Mouse (Mus musculus) CH12.LX (cell line): ENCODE measurements around the gene Slc6a4. TPM values are rescaled to one million over a fixed set of nuclear protein-coding genes. Genes with fewer than 3 reads are reported as not detected.

Source experiments
- DNase-seq: peaks from one replicate; pipeline ENCODE4 v3.0.0-alpha.2; 2013; ENCODE audit errors: extremely low read depth
- H3K27ac ChIP-seq: 2 replicates; pipeline ENCODE4 v1.5.1; 2012; ENCODE audit warnings: low read depth, mild to moderate bottlenecking, control low read depth, moderate library complexity; ENCODE audit not compliant: insufficient read depth
- H3K27me3 ChIP-seq: replicated peaks from 2 replicates; pipeline ENCODE3; 2012; ENCODE audit warnings: inconsistent platforms
- H3K36me3 ChIP-seq, 2 experiments: replicated peaks in 1 of 2; 2 replicates each; pipeline versions ENCODE3 to v1.6.1; 2012; ENCODE audit warnings: inconsistent platforms in 1 of 2, low read length in 1 of 2, mild to moderate bottlenecking in 1 of 2, mixed read lengths in 1 of 2, moderate library complexity in 1 of 2; ENCODE audit not compliant: control insufficient read depth in 1 of 2, insufficient read depth in 1 of 2
- H3K4me1 ChIP-seq, 2 experiments: 2 replicates each; pipeline ENCODE4 v1.6.1; 2012; ENCODE audit warnings: inconsistent platforms in 1 of 2, moderate library complexity in 1 of 2; ENCODE audit not compliant: insufficient read depth in 2 of 2, control insufficient read depth in 1 of 2
- H3K4me2 ChIP-seq: 2 replicates; pipeline ENCODE4 v1.6.1; 2012; ENCODE audit warnings: low read depth, mild to moderate bottlenecking, control low read depth; ENCODE audit not compliant: poor library complexity, insufficient read depth, severe bottlenecking
- H3K4me3 ChIP-seq, 3 experiments: fragments of 150-350 bp in 1 of 3; sonication (generic) in 1 of 3; replicated peaks in 1 of 3; 2 replicates each; pipeline versions ENCODE3 to v1.5.1; 2011 to 2012; ENCODE audit warnings: low read depth in 2 of 3, low read length in 2 of 3, mild to moderate bottlenecking in 2 of 3, moderate library complexity in 2 of 3, control low read depth in 1 of 3, improper control_type of control experiment in 1 of 3, inconsistent platforms in 1 of 3, mixed read lengths in 1 of 3; ENCODE audit not compliant: poor library complexity in 1 of 3
- H3K79me2 ChIP-seq: replicated peaks from 2 replicates; pipeline ENCODE4 v1.6.1; 2012; ENCODE audit warnings: mild to moderate bottlenecking, moderate library complexity; ENCODE audit not compliant: control insufficient read depth, poor library complexity, insufficient read depth, severe bottlenecking; ENCODE audit errors: extremely low read depth
- H3K9ac ChIP-seq: 2 replicates; pipeline ENCODE4 v1.6.1; 2012; ENCODE audit warnings: low read depth, mild to moderate bottlenecking, control low read depth, moderate library complexity; ENCODE audit not compliant: insufficient read depth
- H3K9me3 ChIP-seq: replicated peaks from 2 replicates; pipeline ENCODE3; 2012; ENCODE audit warnings: low read length, inconsistent platforms, mixed read lengths
- BHLHE40 ChIP-seq: IDR thresholded peaks from 2 replicates; pipeline ENCODE4 v1.6.1; 2011; ENCODE audit warnings: mild to moderate bottlenecking, low read depth, low read length, improper control_type of control experiment
- CHD2 ChIP-seq: IDR thresholded peaks from 2 replicates; pipeline ENCODE4 v1.6.1; 2011; ENCODE audit warnings: low read length, improper control_type of control experiment
- E2F4 ChIP-seq: IDR thresholded peaks from 2 replicates; pipeline ENCODE4 v1.6.1; 2011; ENCODE audit warnings: low read depth, low read length, improper control_type of control experiment; ENCODE audit not compliant: insufficient replicate concordance
- ELF1 ChIP-seq: IDR thresholded peaks from 2 replicates; pipeline ENCODE4 v1.6.1; 2014; ENCODE audit warnings: low read depth, mild to moderate bottlenecking, inconsistent platforms, low read length, improper control_type of control experiment
- EP300 ChIP-seq: IDR thresholded peaks from 2 replicates; pipeline ENCODE4 v1.6.1; 2011; ENCODE audit warnings: low read length, improper control_type of control experiment
- ETS1 ChIP-seq: conservative IDR thresholded peaks from 2 replicates; pipeline ENCODE4 v1.6.1; 2012; ENCODE audit warnings: low read depth, mild to moderate bottlenecking, inconsistent platforms, low read length, improper control_type of control experiment, moderate library complexity
- IRF4 ChIP-seq: IDR thresholded peaks from 2 replicates; pipeline ENCODE4 v1.6.1; 2014; ENCODE audit warnings: low read depth, mild to moderate bottlenecking, inconsistent platforms, low read length, improper control_type of control experiment
- JUN ChIP-seq: IDR thresholded peaks from 2 replicates; pipeline ENCODE4 v1.6.1; 2011; ENCODE audit warnings: low read depth, mild to moderate bottlenecking, low read length, improper control_type of control experiment, moderate library complexity; ENCODE audit not compliant: insufficient read depth
- JUND ChIP-seq: conservative IDR thresholded peaks from 2 replicates; pipeline ENCODE4 v1.6.1; 2011; ENCODE audit warnings: low read depth, low read length, improper control_type of control experiment
- MAFK ChIP-seq: IDR thresholded peaks from 2 replicates; pipeline ENCODE4 v1.6.1; 2011; ENCODE audit warnings: low read length, improper control_type of control experiment; ENCODE audit not compliant: insufficient replicate concordance
- MAX ChIP-seq: IDR thresholded peaks from 2 replicates; pipeline ENCODE4 v1.6.1; 2011; ENCODE audit warnings: low read length, improper control_type of control experiment
- MAZ ChIP-seq: IDR thresholded peaks from 2 replicates; pipeline ENCODE4 v1.6.1; 2012; ENCODE audit warnings: low read depth, mild to moderate bottlenecking, inconsistent platforms, low read length, improper control_type of control experiment, moderate library complexity
- MEF2A ChIP-seq: IDR thresholded peaks from 2 replicates; pipeline ENCODE4 v1.6.1; 2014; ENCODE audit warnings: low read depth, mild to moderate bottlenecking, inconsistent platforms, low read length, improper control_type of control experiment, borderline replicate concordance
- MYC ChIP-seq: IDR thresholded peaks from 2 replicates; pipeline ENCODE4 v1.6.1; 2011; ENCODE audit warnings: low read depth, mild to moderate bottlenecking, improper control_type of control experiment, low read length
- NRF1 ChIP-seq: IDR thresholded peaks from 2 replicates; pipeline ENCODE4 v1.6.1; 2014; ENCODE audit warnings: low read depth, mild to moderate bottlenecking, inconsistent platforms, low read length, improper control_type of control experiment, moderate library complexity
- PAX5 ChIP-seq: IDR thresholded peaks from 2 replicates; pipeline ENCODE4 v1.6.1; 2012; ENCODE audit warnings: low read length, inconsistent platforms, mixed read lengths
- POLR2A ChIP-seq: IDR thresholded peaks from 2 replicates; pipeline ENCODE4 v1.6.1; 2011; ENCODE audit warnings: low read depth, mild to moderate bottlenecking, improper control_type of control experiment, low read length
- RAD21 ChIP-seq: IDR thresholded peaks from 2 replicates; pipeline ENCODE4 v1.6.1; 2011; ENCODE audit warnings: low read depth, mild to moderate bottlenecking, low read length, improper control_type of control experiment, moderate library complexity
- RCOR1 ChIP-seq: conservative IDR thresholded peaks from 2 replicates; pipeline ENCODE4 v1.6.1; 2012; ENCODE audit warnings: low read depth, mild to moderate bottlenecking, inconsistent platforms, low read length, improper control_type of control experiment
- SIN3A ChIP-seq: IDR thresholded peaks from 2 replicates; pipeline ENCODE4 v1.6.1; 2012; ENCODE audit warnings: low read length, improper control_type of control experiment, inconsistent platforms
- SMC3 ChIP-seq: IDR thresholded peaks from 2 replicates; pipeline ENCODE4 v1.6.1; 2011; ENCODE audit warnings: low read depth, low read length, improper control_type of control experiment
- TBP ChIP-seq: conservative IDR thresholded peaks from 2 replicates; pipeline ENCODE4 v1.6.1; 2011; ENCODE audit warnings: low read depth, low read length, improper control_type of control experiment
- TCF12 ChIP-seq: IDR thresholded peaks from 2 replicates; pipeline ENCODE4 v1.6.1; 2014; ENCODE audit warnings: low read depth, mild to moderate bottlenecking, inconsistent platforms, low read length, improper control_type of control experiment
- UBTF ChIP-seq: IDR thresholded peaks from 2 replicates; pipeline ENCODE4 v1.6.1; 2012; ENCODE audit warnings: low read depth, mild to moderate bottlenecking, inconsistent platforms, low read length, improper control_type of control experiment, moderate library complexity
- USF1 ChIP-seq: IDR thresholded peaks from 2 replicates; pipeline ENCODE4 v1.6.1; 2014; ENCODE audit warnings: low read depth, mild to moderate bottlenecking, inconsistent platforms, low read length, improper control_type of control experiment
- USF2 ChIP-seq: conservative IDR thresholded peaks from 2 replicates; pipeline ENCODE4 v1.6.1; 2011; ENCODE audit warnings: low read depth, low read length, improper control_type of control experiment
- ZMIZ1 ChIP-seq: IDR thresholded peaks from 2 replicates; pipeline ENCODE4 v1.6.1; 2012; ENCODE audit warnings: low read depth, mild to moderate bottlenecking, inconsistent platforms, low read length, improper control_type of control experiment
- dilution Hi-C: fragments of 300-500 bp; cut with MboI; formaldehyde crosslinking; loops from 2 replicates; pipeline ENCODE4 v1.14.3; 2020; ENCODE audit warnings: low sequenced_read_pairs; ENCODE audit not compliant: extremely low pct_unique_long_range_greater_than_20kb, extremely low pct_ligation_motif_present
- in situ Hi-C: fragments of 300-500 bp; cut with MboI; formaldehyde crosslinking; loops from 3 replicates; pipeline ENCODE4 v1.14.3; 2019; ENCODE audit warnings: low sequenced_read_pairs, low pct_ligation_motif_present, low pct_unique_long_range_greater_than_20kb, mixed read lengths
- polyA plus RNA-seq: library from polyadenylated mRNA; unstranded; fragments of >175 nt; gene quantifications from 2 replicates; pipeline ENCODE4 v1.2.1, GENCODE M21; 2012; ENCODE audit warnings: low read depth; ENCODE audit not compliant: insufficient read length
- total RNA-seq, 2 experiments: library from RNA; depleted of rRNA; stranded (reverse); fragments of 300-350 nt in 1 of 2; fragments of >200 nt in 1 of 2; gene quantifications; 2 replicates each; pipeline ENCODE4 v1.2.3; 2012 to 2014

The Slc6a4 gene
- total and polyA plus RNA-seq, 3 experiments, result not detected

DNA sequence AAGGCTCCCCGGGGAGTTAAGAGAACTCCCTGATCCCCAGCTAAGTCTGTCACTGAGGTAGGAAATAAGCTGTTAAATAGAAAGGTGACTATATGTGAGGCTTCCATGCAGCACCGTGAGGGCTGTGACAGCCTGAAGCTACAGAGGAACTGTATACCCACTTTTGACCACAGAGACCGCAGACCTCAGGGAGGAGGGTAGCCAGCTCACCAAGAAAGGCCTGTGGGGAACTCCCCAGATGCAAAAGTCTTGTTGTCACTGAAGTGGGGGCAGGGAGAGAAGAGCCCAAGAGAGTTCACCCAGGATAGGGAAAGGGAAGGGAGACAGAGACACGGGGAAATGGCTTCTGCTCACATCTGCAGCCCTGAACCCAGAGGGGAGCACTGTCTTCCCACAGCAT is 5.5 kb upstream of the Slc6a4 start:
- Histone ChIP-seq H3K36me3 (peaks cover 6 to 26% of the 10 kb centered on the region in 2 experiments), H3K79me2 (no peaks in the 10 kb centered on the region), H3K9ac (no peak overlapping the region), H3K4me3 (no peak overlapping the region), H3K27ac (no peak overlapping the region), H3K27me3 (peaks cover 30% of the 10 kb centered on the region), H3K4me1 (peaks cover 17 to 46% of the 10 kb centered on the region in 2 experiments), H3K4me2 (peak overlapping the region; percentile 25; the same call in 1 of the 2 replicates), H3K9me3 (no peaks in the 10 kb centered on the region)
- in situ Hi-C loops, result loop anchor here (10.0 to 25.0 kb wide), 2 partner anchors 322 to 469 kb away; partner anchors contain the start of gene Coro6
- DNase-seq, result peak; percentile 97
- no peak for TF ChIP-seq POLR2A
- peak; percentile 97 for TF ChIP-seq EP300
- peak; percentile 77; the same call in 1 of the 2 replicates for TF ChIP-seq MYC
- TF ChIP-seq MAX, result peak; percentile 53; the same call in 1 of the 2 replicates
- TF ChIP-seq IRF4, result peak; percentile 98
- TF ChIP-seq PAX5, result no peak
- peak; percentile 96 for TF ChIP-seq RCOR1
- no peak for TF ChIP-seq ELF1
- TF ChIP-seq TBP, result no peak
- peak; percentile 97 for TF ChIP-seq CHD2
- TF ChIP-seq RAD21, result no peak; the same call in none of the 2 replicates
- no peak for TF ChIP-seq USF1
- TF ChIP-seq ZMIZ1, result no peak
- TF ChIP-seq ETS1, result peak; percentile 91
- TF ChIP-seq MAZ, result peak; percentile 87; the same call in 1 of the 2 replicates
- peak; percentile 93 for TF ChIP-seq BHLHE40
- no peak for TF ChIP-seq E2F4
- peak; percentile 97 for TF ChIP-seq MAFK
- TF ChIP-seq MEF2A, result peak; percentile 95
- 0 out of 2 replicates have a peak, but pooled peaks have one; percentile 6 for TF ChIP-seq SMC3
- TF ChIP-seq TCF12, result peak; percentile 87
- no peak for TF ChIP-seq USF2
- peak; percentile 40; the same call in 1 of the 2 replicates for TF ChIP-seq JUND
- peak; percentile 39; the same call in 1 of the 2 replicates for TF ChIP-seq JUN
- no peak for TF ChIP-seq NRF1
- TF ChIP-seq SIN3A, result peak; percentile 70; the same call in 1 of the 2 replicates
- no peak for TF ChIP-seq UBTF
- dilution Hi-C loops, result no loop called here
